Mouse (Mus musculus): ENCODE measurements at regions not wholly inside any gene's neighbourhood (a gene's known extent, or its start where the extent isn't known, plus 50 kb on each side); places are given as distances from the start of the nearest gene placed in this dataset.

- WGBS = 91% methylated on average over 6 of the region's 6 CpGs
- DNase-seq (ENCODE audit: low spot score) (no peak), ATAC-seq (ENCODE audit: low read depth) (no peak)
Measured at GRCm38 (mm10) chr3:27815201-27815695, 80.9 kb downstream of the Tmem212 start.

GRCm38 (mm10) chr3:27804271-27804670, 91.9 kb downstream of the Tmem212 start:
- Histone ChIP-seq H3K4me3 (ENCODE audit: low read depth, low read length) (no peak overlapping the region), H3K9ac (ENCODE audit: low read depth, low read length) (no peak overlapping the region), H3K27ac (replicated peaks; ENCODE audit: low read depth, low read length) (no peak overlapping the region), H3K27me3 (replicated peaks; ENCODE audit: control insufficient read depth, insufficient read depth, low read length) (no peaks in the 10 kb centered on the region), H3K9me3 (ENCODE audit: control insufficient read depth, low read length) (no peaks in the 10 kb centered on the region), H3K4me2 (ENCODE audit: low read depth, low read length) (no peak overlapping the region), H3K4me1 (ENCODE audit: control insufficient read depth, insufficient read depth, low read length) (no peaks in the 10 kb centered on the region), H3K36me3 (ENCODE audit: control insufficient read depth, insufficient read depth, low read length) (no peaks in the 10 kb centered on the region)
- 69% methylated on average over 5 of the region's 5 CpGs for WGBS
- ATAC-seq (ENCODE audit: low read depth) (no peak), DNase-seq (ENCODE audit: low spot score) (no peak)

More at GRCm38 (mm10) chr3:27815201-27815695, 80.9 kb downstream of the Tmem212 start:
- Histone ChIP-seq H3K36me3 (ENCODE audit: control insufficient read depth, insufficient read depth, low read length) (no peaks in the 10 kb centered on the region), H3K4me1 (ENCODE audit: control insufficient read depth, insufficient read depth, low read length) (no peaks in the 10 kb centered on the region), H3K27me3 (replicated peaks; ENCODE audit: control insufficient read depth, insufficient read depth, low read length) (no peaks in the 10 kb centered on the region), H3K4me3 (ENCODE audit: low read depth, low read length) (no peak overlapping the region), H3K9ac (ENCODE audit: low read depth, low read length) (no peak overlapping the region), H3K27ac (replicated peaks; ENCODE audit: low read depth, low read length) (no peak overlapping the region), H3K4me2 (ENCODE audit: low read depth, low read length) (no peak overlapping the region), H3K9me3 (ENCODE audit: control insufficient read depth, low read length) (no peaks in the 10 kb centered on the region)

- Histone ChIP-seq H3K36me3 (ENCODE audit: control insufficient read depth, insufficient read depth, low read length) (no peaks in the 10 kb centered on the region), H3K27me3 (replicated peaks; ENCODE audit: control insufficient read depth, insufficient read depth, low read length) (no peaks in the 10 kb centered on the region), H3K4me1 (ENCODE audit: control insufficient read depth, insufficient read depth, low read length) (peaks cover 5% of the 10 kb centered on the region; the same call in 1 of the 2 replicates), H3K27ac (replicated peaks; ENCODE audit: low read depth, low read length) (no peak overlapping the region), H3K4me2 (ENCODE audit: low read depth, low read length) (no peak overlapping the region), H3K9ac (ENCODE audit: low read depth, low read length) (no peak overlapping the region), H3K9me3 (ENCODE audit: control insufficient read depth, low read length) (no peaks in the 10 kb centered on the region), H3K4me3 (ENCODE audit: low read depth, low read length) (no peak overlapping the region)
- DNase-seq (ENCODE audit: low spot score) (peak; percentile 40), ATAC-seq (ENCODE audit: low read depth) (no peak)
- whole genome bisulfite sequencing = 26% methylated on average over 3 of the region's 3 CpGs
Measured at GRCm38 (mm10) chr3:27791633-27791951, 80.5 kb upstream of the Fndc3b start.

- WGBS = 72% methylated on average over 13 of the region's 13 CpGs
- Histone ChIP-seq H3K36me3 (ENCODE audit: control insufficient read depth, insufficient read depth, low read length) (no peaks in the 10 kb centered on the region), H3K27ac (replicated peaks; ENCODE audit: low read depth, low read length) (no peak overlapping the region), H3K4me2 (ENCODE audit: low read depth, low read length) (no peak overlapping the region), H3K27me3 (replicated peaks; ENCODE audit: control insufficient read depth, insufficient read depth, low read length) (no peaks in the 10 kb centered on the region), H3K4me3 (ENCODE audit: low read depth, low read length) (no peak overlapping the region), H3K4me1 (ENCODE audit: control insufficient read depth, insufficient read depth, low read length) (peaks cover 5% of the 10 kb centered on the region; the same call in 1 of the 2 replicates), H3K9ac (ENCODE audit: low read depth, low read length) (no peak overlapping the region), H3K9me3 (ENCODE audit: control insufficient read depth, low read length) (no peaks in the 10 kb centered on the region)
- peak; percentile 51 for DNase-seq (ENCODE audit: low spot score)
- ATAC-seq (ENCODE audit: low read depth) = peak; percentile 70; the same call in 1 of the 2 replicates
Measured at GRCm38 (mm10) chr3:27790932-27791632, 80.0 kb upstream of the Fndc3b start.

- ATAC-seq (ENCODE audit: low read depth) (no peak), DNase-seq (ENCODE audit: low spot score) (peak; percentile 37)
- H3K27me3 ChIP-seq (replicated peaks; ENCODE audit: control insufficient read depth, insufficient read depth, low read length) = no peaks in the 10 kb centered on the region
- no peaks in the 10 kb centered on the region for H3K9me3 ChIP-seq (ENCODE audit: control insufficient read depth, low read length)
- WGBS = 56% methylated on average over 2 of the region's 2 CpGs
- no peak overlapping the region for H3K27ac ChIP-seq (replicated peaks; ENCODE audit: low read depth, low read length)
- H3K36me3 ChIP-seq (ENCODE audit: control insufficient read depth, insufficient read depth, low read length) = no peaks in the 10 kb centered on the region
- no peak overlapping the region for H3K4me3 ChIP-seq (ENCODE audit: low read depth, low read length)
- no peak overlapping the region for H3K9ac ChIP-seq (ENCODE audit: low read depth, low read length)
- no peak overlapping the region for H3K4me2 ChIP-seq (ENCODE audit: low read depth, low read length)
- peaks cover 13% of the 10 kb centered on the region; the same call in 1 of the 2 replicates for H3K4me1 ChIP-seq (ENCODE audit: control insufficient read depth, insufficient read depth, low read length)
Measured at GRCm38 (mm10) chr3:27783926-27784325, 72.8 kb upstream of the Fndc3b start.

- H3K27me3 ChIP-seq (replicated peaks; ENCODE audit: control insufficient read depth, insufficient read depth, low read length) = no peaks in the 10 kb centered on the region
- no peak overlapping the region for H3K27ac ChIP-seq (replicated peaks; ENCODE audit: low read depth, low read length)
- no peak overlapping the region for H3K4me2 ChIP-seq (ENCODE audit: low read depth, low read length)
- no peak overlapping the region for H3K9ac ChIP-seq (ENCODE audit: low read depth, low read length)
- H3K9me3 ChIP-seq (ENCODE audit: control insufficient read depth, low read length) = no peaks in the 10 kb centered on the region
- WGBS = 65% methylated on average over 4 of the region's 4 CpGs
- ATAC-seq (ENCODE audit: low read depth) (no peak), DNase-seq (ENCODE audit: low spot score) (no peak)
- no peak overlapping the region for H3K4me3 ChIP-seq (ENCODE audit: low read depth, low read length)
- H3K36me3 ChIP-seq (ENCODE audit: control insufficient read depth, insufficient read depth, low read length) = no peaks in the 10 kb centered on the region
- H3K4me1 ChIP-seq (ENCODE audit: control insufficient read depth, insufficient read depth, low read length) = peaks cover 13% of the 10 kb centered on the region; the same call in 1 of the 2 replicates
Measured at GRCm38 (mm10) chr3:27783476-27783875, 72.4 kb upstream of the Fndc3b start.

- Histone ChIP-seq H3K27ac (replicated peaks; ENCODE audit: low read depth, low read length) (peak overlapping the region; percentile 67), H3K4me1 (ENCODE audit: control insufficient read depth, insufficient read depth, low read length) (peaks cover 13% of the 10 kb centered on the region; the same call in 1 of the 2 replicates), H3K4me2 (ENCODE audit: low read depth, low read length) (peak overlapping the region; percentile 38), H3K36me3 (ENCODE audit: control insufficient read depth, insufficient read depth, low read length) (no peaks in the 10 kb centered on the region), H3K9me3 (ENCODE audit: control insufficient read depth, low read length) (no peaks in the 10 kb centered on the region), H3K27me3 (replicated peaks; ENCODE audit: control insufficient read depth, insufficient read depth, low read length) (no peaks in the 10 kb centered on the region), H3K9ac (ENCODE audit: low read depth, low read length) (peak overlapping the region; percentile 45; the same call in 1 of the 2 replicates), H3K4me3 (ENCODE audit: low read depth, low read length) (no peak overlapping the region)
- ATAC-seq (ENCODE audit: low read depth) (peak; percentile 84), DNase-seq (ENCODE audit: low spot score) (peak; percentile 59)
- 26% methylated on average over 17 of the region's 19 CpGs for WGBS
Measured at GRCm38 (mm10) chr3:27782056-27782765, 71.1 kb upstream of the Fndc3b start.

GRCm38 (mm10) chr3:27779892-27780291, 68.8 kb upstream of the Fndc3b start:
- Histone ChIP-seq H3K27ac (replicated peaks; ENCODE audit: low read depth, low read length) (no peak overlapping the region), H3K9me3 (ENCODE audit: control insufficient read depth, low read length) (no peaks in the 10 kb centered on the region), H3K4me1 (ENCODE audit: control insufficient read depth, insufficient read depth, low read length) (peaks cover 13% of the 10 kb centered on the region; the same call in 1 of the 2 replicates), H3K36me3 (ENCODE audit: control insufficient read depth, insufficient read depth, low read length) (no peaks in the 10 kb centered on the region), H3K27me3 (replicated peaks; ENCODE audit: control insufficient read depth, insufficient read depth, low read length) (no peaks in the 10 kb centered on the region), H3K4me2 (ENCODE audit: low read depth, low read length) (no peak overlapping the region), H3K4me3 (ENCODE audit: low read depth, low read length) (no peak overlapping the region), H3K9ac (ENCODE audit: low read depth, low read length) (no peak overlapping the region)
- DNase-seq (ENCODE audit: low spot score) (no peak), ATAC-seq (ENCODE audit: low read depth) (no peak)
- 56% methylated on average over 7 of the region's 7 CpGs for WGBS
